Mouse (Mus musculus) induced T-regulatory cell, adult 2 months (primary cell): ENCODE results near the gene Nsmce3.
A peak's percentile ranks its signal among the peaks of the same experiment; 100 is the strongest.

Experiments used
- DNase-seq: peaks from one replicate; pipeline ENCODE4 v3.0.0-alpha.2; 2012; ENCODE audit warnings: low read depth

Nsmce3 gene

GRCm38 (mm10) chr7:64872743-64873241 is at the start of gene Nsmce3:
TSS of gene Nsmce3 (minus strand) at chr7:64872997.
- DNase-seq, result peak; percentile 97

GRCm38 (mm10) chr7:64921189-64921588 is 48.4 kb upstream of the Nsmce3 start:
- DNase-seq, result no peak

- no peak for DNase-seq
Observed at GRCm38 (mm10) chr7:64920735-64921134, 47.9 kb upstream of the Nsmce3 start.

- no peak for DNase-seq
Observed at GRCm38 (mm10) chr7:64916654-64917053, 43.9 kb upstream of the Nsmce3 start.

GRCm38 (mm10) chr7:64915121-64915520 is 42.3 kb upstream of the Nsmce3 start:
- DNase-seq, result no peak

GRCm38 (mm10) chr7:64911945-64912344 is 39.1 kb upstream of the Nsmce3 start:
- no peak for DNase-seq

- no peak for DNase-seq
Observed at GRCm38 (mm10) chr7:64910208-64910607, 37.4 kb upstream of the Nsmce3 start.

GRCm38 (mm10) chr7:64906955-64907354 is 34.2 kb upstream of the Nsmce3 start:
- DNase-seq, result no peak

- no peak for DNase-seq
Observed at GRCm38 (mm10) chr7:64905506-64905905, 32.7 kb upstream of the Nsmce3 start.

- no peak for DNase-seq
Observed at GRCm38 (mm10) chr7:64900249-64900648, 27.5 kb upstream of the Nsmce3 start.

GRCm38 (mm10) chr7:64896587-64896986 is 23.8 kb upstream of the Nsmce3 start:
- no peak for DNase-seq

- no peak for DNase-seq
Observed at GRCm38 (mm10) chr7:64895685-64896101, 22.9 kb upstream of the Nsmce3 start.

- DNase-seq, result no peak
Observed at GRCm38 (mm10) chr7:64891139-64891538, 18.3 kb upstream of the Nsmce3 start.

GRCm38 (mm10) chr7:64889919-64890318 is 17.1 kb upstream of the Nsmce3 start:
- DNase-seq, result no peak

- no peak for DNase-seq
Observed at GRCm38 (mm10) chr7:64884187-64884862, 11.5 kb upstream of the Nsmce3 start.

- no peak for DNase-seq
Observed at GRCm38 (mm10) chr7:64882243-64882642, 9.4 kb upstream of the Nsmce3 start.

GRCm38 (mm10) chr7:64881387-64881786 is 8.6 kb upstream of the Nsmce3 start:
- no peak for DNase-seq

- no peak for DNase-seq
Observed at GRCm38 (mm10) chr7:64880415-64880814, 7.6 kb upstream of the Nsmce3 start.

- DNase-seq, result no peak
Observed at GRCm38 (mm10) chr7:64874941-64875340, 2.1 kb upstream of the Nsmce3 start.

- no peak for DNase-seq
Observed at GRCm38 (mm10) chr7:64873266-64873665, 469 bp upstream of the Nsmce3 start.

- no peak for DNase-seq
Observed at GRCm38 (mm10) chr7:64871987-64872742, 632 bp downstream of the Nsmce3 start.

- no peak for DNase-seq
Observed at GRCm38 (mm10) chr7:64869549-64870065, 3.2 kb downstream of the Nsmce3 start.

GRCm38 (mm10) chr7:64863538-64863937 is 9.3 kb downstream of the Nsmce3 start:
- DNase-seq, result no peak
